Mouse (Mus musculus) CH12.LX (cell line): Measurements from ENCODE around the gene D10Wsu102e.

Experiments
- CHD1 ChIP-seq: IDR thresholded peaks from 2 replicates; pipeline ENCODE4 v1.6.1; 2012; ENCODE audit warnings: low read depth, low read length, improper control_type of control experiment, inconsistent platforms
- CTCF ChIP-seq, 2 experiments: IDR thresholded peaks in 1 of 2; conservative IDR thresholded peaks in 1 of 2; 2 replicates each; pipeline ENCODE4 v1.5.1; 2011 to 2012; ENCODE audit warnings: low read depth in 2 of 2, low read length in 2 of 2, improper control_type of control experiment in 1 of 2, inconsistent platforms in 1 of 2, mild to moderate bottlenecking in 1 of 2, moderate library complexity in 1 of 2
- EP300 ChIP-seq: IDR thresholded peaks from 2 replicates; pipeline ENCODE4 v1.6.1; 2011; ENCODE audit warnings: low read length, improper control_type of control experiment
- GABPA ChIP-seq: IDR thresholded peaks from 2 replicates; pipeline ENCODE4 v1.6.1; 2012; ENCODE audit warnings: low read depth, low read length, improper control_type of control experiment, inconsistent platforms; ENCODE audit not compliant: insufficient replicate concordance
- KAT2A ChIP-seq: IDR thresholded peaks from 2 replicates; pipeline ENCODE4 v1.6.1; 2012; ENCODE audit warnings: low read length, improper control_type of control experiment, inconsistent platforms; ENCODE audit not compliant: insufficient replicate concordance
- MAFK ChIP-seq: IDR thresholded peaks from 2 replicates; pipeline ENCODE4 v1.6.1; 2011; ENCODE audit warnings: low read length, improper control_type of control experiment; ENCODE audit not compliant: insufficient replicate concordance
- MXI1 ChIP-seq: IDR thresholded peaks from 2 replicates; pipeline ENCODE4 v1.6.1; 2011; ENCODE audit warnings: mild to moderate bottlenecking, low read depth, low read length, improper control_type of control experiment
- MYC ChIP-seq: IDR thresholded peaks from 2 replicates; pipeline ENCODE4 v1.6.1; 2011; ENCODE audit warnings: low read depth, mild to moderate bottlenecking, improper control_type of control experiment, low read length
- NELFE ChIP-seq: IDR thresholded peaks from 2 replicates; pipeline ENCODE4 v1.6.1; 2011; ENCODE audit warnings: low read depth, low read length, improper control_type of control experiment
- POLR2A ChIP-seq: IDR thresholded peaks from 2 replicates; pipeline ENCODE4 v1.6.1; 2011; ENCODE audit warnings: low read depth, mild to moderate bottlenecking, improper control_type of control experiment, low read length
- TCF12 ChIP-seq: IDR thresholded peaks from 2 replicates; pipeline ENCODE4 v1.6.1; 2014; ENCODE audit warnings: low read depth, mild to moderate bottlenecking, inconsistent platforms, low read length, improper control_type of control experiment
- UBTF ChIP-seq: IDR thresholded peaks from 2 replicates; pipeline ENCODE4 v1.6.1; 2012; ENCODE audit warnings: low read depth, mild to moderate bottlenecking, inconsistent platforms, low read length, improper control_type of control experiment, moderate library complexity

DNA sequence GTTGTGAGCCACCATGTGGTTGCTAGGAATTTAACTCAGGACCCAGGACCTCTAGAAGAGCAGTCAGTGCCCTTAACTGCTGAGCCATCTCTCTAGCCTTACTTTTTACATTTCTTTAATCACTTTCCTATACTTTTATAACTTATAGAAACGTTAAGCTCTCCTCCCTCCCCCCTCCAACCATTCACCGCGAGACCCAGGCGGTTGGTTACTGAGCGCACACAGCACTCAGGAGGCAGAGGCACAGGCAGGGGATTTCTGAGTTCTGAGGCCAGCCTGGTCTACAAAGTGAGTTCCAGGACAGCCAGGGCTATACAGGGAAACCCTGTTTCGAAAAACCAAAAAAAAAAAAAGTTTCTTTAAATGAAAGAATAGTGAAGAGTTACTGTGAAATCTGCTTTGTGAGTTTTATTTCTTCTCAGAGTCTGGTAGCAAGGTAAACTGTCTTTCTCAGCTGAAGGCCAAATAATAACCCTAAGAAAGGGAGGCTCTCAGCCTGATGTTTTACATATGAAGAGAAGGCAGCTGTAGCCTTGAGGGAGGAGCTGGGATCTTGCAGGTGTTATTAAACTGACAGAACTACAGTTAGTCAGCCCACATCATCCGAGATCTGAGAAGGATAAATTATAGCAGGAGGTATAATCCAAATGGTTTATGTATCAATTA is 14.2 kb upstream of the D10Wsu102e start:
- TF ChIP-seq CTCF (conservative IDR thresholded peaks at IDR 0.05 in 1 of 2, IDR thresholded peaks at IDR 0.05 in 1 of 2; ENCODE audit: low read depth in 2 of 2, low read length in 2 of 2) (no peak), TCF12 (no peak), MYC (no peak), CHD1 (no peak), POLR2A (no peak), NELFE (no peak), GABPA (no peak), KAT2A (no peak), MAFK (no peak), UBTF (no peak), EP300 (no peak), MXI1 (no peak)
